Mouse (Mus musculus): ENCODE measurements around the gene 9330159F19Rik.

9330159F19Rik gene

GRCm38 (mm10) chr10:29211453-29211852, at the start of gene 9330159F19Rik:
Gene 9330159F19Rik, plus strand, starts transcription at chr10:29211606.
- no peak for DNase-seq (ENCODE audit: low spot score)

- no peak for DNase-seq (ENCODE audit: low spot score)
These were observed 49.7 kb upstream of the 9330159F19Rik start for GRCm38 (mm10) chr10:29161664-29162063.

GRCm38 (mm10) chr10:29173778-29174177, 37.6 kb upstream of the 9330159F19Rik start:
- no peak for DNase-seq (ENCODE audit: low spot score)

- no peak for DNase-seq (ENCODE audit: low spot score)
These were observed 35.8 kb upstream of the 9330159F19Rik start for GRCm38 (mm10) chr10:29175656-29176055.

- DNase-seq (ENCODE audit: low spot score) = no peak
These were observed 34.5 kb upstream of the 9330159F19Rik start for GRCm38 (mm10) chr10:29176881-29177280.

GRCm38 (mm10) chr10:29178003-29178402, 33.4 kb upstream of the 9330159F19Rik start:
- no peak for DNase-seq (ENCODE audit: low spot score)

GRCm38 (mm10) chr10:29180210-29180609, 31.2 kb upstream of the 9330159F19Rik start:
- DNase-seq (ENCODE audit: low spot score) = no peak

GRCm38 (mm10) chr10:29181046-29181445, 30.4 kb upstream of the 9330159F19Rik start:
- DNase-seq (ENCODE audit: low spot score) = no peak

GRCm38 (mm10) chr10:29193769-29194168, 17.6 kb upstream of the 9330159F19Rik start:
- DNase-seq (ENCODE audit: low spot score) = no peak

- no peak for DNase-seq (ENCODE audit: low spot score)
These were observed 14.6 kb upstream of the 9330159F19Rik start for GRCm38 (mm10) chr10:29196811-29197210.

- DNase-seq (ENCODE audit: low spot score) = no peak
These were observed 12.8 kb upstream of the 9330159F19Rik start, which contains the start of gene Gm49353 for GRCm38 (mm10) chr10:29198642-29199041. Gene Gm49353, plus strand, starts transcription at chr10:29198954.

- DNase-seq (ENCODE audit: low spot score) = no peak
These were observed 11.6 kb upstream of the 9330159F19Rik start for GRCm38 (mm10) chr10:29199835-29200234.

- DNase-seq (ENCODE audit: low spot score) = no peak
These were observed 10.8 kb upstream of the 9330159F19Rik start for GRCm38 (mm10) chr10:29200609-29201008.

- no peak for DNase-seq (ENCODE audit: low spot score)
These were observed 4.7 kb upstream of the 9330159F19Rik start for GRCm38 (mm10) chr10:29206730-29207129.

GRCm38 (mm10) chr10:29208735-29209134, 2.7 kb upstream of the 9330159F19Rik start:
- DNase-seq (ENCODE audit: low spot score) = no peak

- no peak for DNase-seq (ENCODE audit: low spot score)
These were observed 2.2 kb downstream of the 9330159F19Rik start for GRCm38 (mm10) chr10:29213534-29214100.

- no peak for DNase-seq (ENCODE audit: low spot score)
These were observed 5.6 kb downstream of the 9330159F19Rik start for GRCm38 (mm10) chr10:29216957-29217356.

GRCm38 (mm10) chr10:29217451-29217850, 6.0 kb downstream of the 9330159F19Rik start:
- DNase-seq (ENCODE audit: low spot score) = no peak

GRCm38 (mm10) chr10:29225329-29225728, 13.9 kb downstream of the 9330159F19Rik start:
- no peak for DNase-seq (ENCODE audit: low spot score)

- DNase-seq (ENCODE audit: low spot score) = no peak
These were observed 19.8 kb downstream of the 9330159F19Rik start for GRCm38 (mm10) chr10:29231208-29231607.
